Mouse (Mus musculus) heart, adult 2 months (tissue): ENCODE measurements around the gene Cubn.

ENCODE experiments used
- CTCF ChIP-seq: fragments of 200-600 bp; IDR thresholded peaks from 2 replicates; pipeline ENCODE4 v1.8.1; 2022; ENCODE audit warnings: antibody characterized with exemption, mild to moderate bottlenecking, moderate library complexity
- EP300 ChIP-seq: fragments of 200-500 bp; IDR thresholded peaks from 2 replicates; pipeline ENCODE4 v1.6.1; 2011; ENCODE audit warnings: low read depth, low read length, control low read depth; ENCODE audit not compliant: insufficient read depth
- POLR2A ChIP-seq: fragments of 200-500 bp; IDR thresholded peaks from 2 replicates; pipeline ENCODE4 v1.6.1; 2011; ENCODE audit warnings: mild to moderate bottlenecking, low read depth, low read length, control low read depth; ENCODE audit not compliant: insufficient read depth

GRCm38 (mm10) chr2:13526205-13526604 lies 34.6 kb upstream of the Cubn start:
- no peak for TF ChIP-seq POLR2A
- TF ChIP-seq CTCF = no peak
- TF ChIP-seq EP300 = no peak
